Mouse (Mus musculus) thymus, adult 2 months (tissue): ENCODE data around the gene Rptor.

Source experiments
- CTCF ChIP-seq: fragments of 200-500 bp; IDR thresholded peaks from 2 replicates; pipeline ENCODE4 v1.5.1; 2012; ENCODE audit warnings: mild to moderate bottlenecking, control low read depth, low read length, moderate library complexity, borderline replicate concordance; ENCODE audit not compliant: control insufficient read depth, poor library complexity, insufficient read depth; ENCODE audit errors: extremely low read depth
- POLR2A ChIP-seq: fragments of 200-500 bp; IDR thresholded peaks from 2 replicates; pipeline ENCODE4 v1.6.1; 2012; ENCODE audit warnings: mild to moderate bottlenecking, low read length, control low read depth, moderate library complexity; ENCODE audit not compliant: control insufficient read depth, poor library complexity, insufficient read depth; ENCODE audit errors: extremely low read depth

- TF ChIP-seq CTCF (no peak), POLR2A (no peak)
These were observed 223.1 kb downstream of the Rptor start for GRCm38 (mm10) chr11:119825783-119826182.
